Mouse (Mus musculus) Muller cell, postnatal 12 days (primary cell): ENCODE data around the gene Bhlhe41.

Experiments used
- DNase-seq: peaks from one replicate; pipeline ENCODE4 v3.0.0-alpha.2; 2015; ENCODE audit errors: inconsistent ontology term

Bhlhe41 gene

GRCm38 (mm10) chr6:145865289-145865885, at the start of gene Bhlhe41:
Gene Bhlhe41 (minus strand): TSS chr6:145865558.
- peak; percentile 95 for DNase-seq

GRCm38 (mm10) chr6:145912232-145912631, 46.9 kb upstream of the Bhlhe41 start:
- no peak for DNase-seq

- DNase-seq: no peak
These were observed 45.4 kb upstream of the Bhlhe41 start for GRCm38 (mm10) chr6:145910469-145911426.

GRCm38 (mm10) chr6:145909943-145910342, 44.6 kb upstream of the Bhlhe41 start:
- no peak for DNase-seq

GRCm38 (mm10) chr6:145906096-145906890, 40.9 kb upstream of the Bhlhe41 start:
- peak; percentile 73 for DNase-seq

- no peak for DNase-seq
These were observed 39.3 kb upstream of the Bhlhe41 start for GRCm38 (mm10) chr6:145904616-145905015.

GRCm38 (mm10) chr6:145904169-145904568, 38.8 kb upstream of the Bhlhe41 start:
- no peak for DNase-seq

- DNase-seq: peak; percentile 40
These were observed 29.4 kb upstream of the Bhlhe41 start for GRCm38 (mm10) chr6:145894669-145895342.

- no peak for DNase-seq
These were observed 28.1 kb upstream of the Bhlhe41 start for GRCm38 (mm10) chr6:145893366-145894021.

GRCm38 (mm10) chr6:145892381-145893265, 27.3 kb upstream of the Bhlhe41 start:
- DNase-seq: no peak

- DNase-seq: no peak
These were observed 26.6 kb upstream of the Bhlhe41 start for GRCm38 (mm10) chr6:145891951-145892350.

GRCm38 (mm10) chr6:145887719-145888118, 22.4 kb upstream of the Bhlhe41 start:
- no peak for DNase-seq

- no peak for DNase-seq
These were observed 20.9 kb upstream of the Bhlhe41 start for GRCm38 (mm10) chr6:145886277-145886676.

- DNase-seq: no peak
These were observed 19.7 kb upstream of the Bhlhe41 start for GRCm38 (mm10) chr6:145885069-145885468.

- DNase-seq: no peak
These were observed 18.3 kb upstream of the Bhlhe41 start for GRCm38 (mm10) chr6:145883668-145884067.

- DNase-seq: no peak
These were observed 17.7 kb upstream of the Bhlhe41 start for GRCm38 (mm10) chr6:145883010-145883409.

GRCm38 (mm10) chr6:145880609-145881008, 15.3 kb upstream of the Bhlhe41 start:
- DNase-seq: no peak

- peak; percentile 55 for DNase-seq
These were observed 11.8 kb upstream of the Bhlhe41 start for GRCm38 (mm10) chr6:145876986-145877735.

GRCm38 (mm10) chr6:145873354-145873753, 8.0 kb upstream of the Bhlhe41 start:
- no peak for DNase-seq
